In the genomic region with DNA sequence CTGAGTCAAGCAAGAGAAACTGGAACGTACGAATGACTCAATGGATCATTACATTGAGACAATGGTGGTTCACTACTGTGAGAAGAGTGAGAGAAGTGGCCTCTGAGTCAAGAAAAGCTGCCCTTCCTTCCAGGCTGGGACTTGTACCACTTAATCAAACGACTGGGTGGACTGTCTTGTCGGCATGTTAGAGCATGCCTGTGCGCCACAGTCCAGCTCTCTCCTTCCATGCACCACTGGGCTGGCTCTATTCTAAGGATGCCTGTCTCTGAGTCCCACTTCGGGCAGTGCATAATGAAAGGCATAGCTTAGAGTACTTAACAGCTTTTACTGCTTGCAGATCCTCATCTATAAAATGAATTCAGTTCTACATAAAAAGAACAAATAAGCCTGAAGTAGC, we compare ENCODE assay signal across 17 mouse cellular contexts. TPM values are rescaled to one million over a fixed set of nuclear protein-coding genes. Genes with fewer than 3 reads are reported as not detected.
DNase-seq lines count a peak whose midpoint lies in the region; ATAC-seq and TF ChIP-seq lines count a peak whose summit lies in the region.
"Had no signal": no experiment of that assay in that cellular context is flagged by ENCODE, and none has a peak within 500 bp of the region (broad histone marks: within the 10 kb centered on the region; RNA-seq: fewer than 3 reads in every experiment).

No protein-coding gene starts in this region.

- peak; percentile 28 for DNase-seq in heart, adult 11 months
- DNase-seq in heart, adult 8-10 months (ENCODE audit: low spot score) = no peak
- DNase-seq in CH12.LX (ENCODE audit: extremely low read depth) = no peak
- DNase-seq in liver, embryonic 14.5 days (ENCODE audit: low read depth in 3 of 3, low spot score in 3 of 3) = no peak
- DNase-seq in gastrocnemius, postnatal 36 days = no peak
- no peak for DNase-seq in spleen, postnatal 14 days (ENCODE audit: low spot score in 2 of 2)
- DNase-seq: cerebellum, adult 11-12 months; kidney, adult 8-10 months; layer of hippocampus, postnatal 36 days; lung, postnatal 4 days; thymus, postnatal 14 days had no signal

- H3K4me2 ChIP-seq in intestine, embryonic 16.5 days (ENCODE audit: low read depth, low read length) = peak overlapping the region; percentile 37
- no peak overlapping the region for H3K4me2 ChIP-seq in intestine, embryonic 15.5 days (replicated peaks)
- peak overlapping the region; percentile 37 for H3K4me2 ChIP-seq in CH12.LX (ENCODE audit: insufficient read depth, low read depth, poor library complexity, severe bottlenecking)
- H3K4me2 ChIP-seq in liver, embryonic 14.5 days (ENCODE audit: low read depth) = peak overlapping the region; percentile 91
- H3K4me2 ChIP-seq: forebrain, embryonic 13.5 days; midbrain, embryonic 11.5 days had no signal

- intact Hi-C loops in gastrocnemius, postnatal 36 days (cut with DNase I) = loop anchor here (5.0 kb wide), 1 partner anchor 36 kb away; the partner anchor contains the start of gene Spcs2

- WGBS in intestine, embryonic 16.5 days = 63% methylated on average over 6 of the region's 6 CpGs
- 68% methylated on average over 6 of the region's 6 CpGs for WGBS in intestine, embryonic 15.5 days
- WGBS in liver, embryonic 14.5 days (ENCODE audit: insufficient replicate concordance) = 64% methylated on average over 6 of the region's 6 CpGs

- no peak for TF ChIP-seq RAD21 in CH12.LX (IDR thresholded peaks at IDR 0.05; ENCODE audit: low read depth, low read length)

- no peaks in the 10 kb centered on the region for H3K9me3 ChIP-seq in intestine, embryonic 16.5 days (ENCODE audit: control insufficient read depth, low read length)
- H3K9me3 ChIP-seq in intestine, embryonic 15.5 days = no peaks in the 10 kb centered on the region
- no peaks in the 10 kb centered on the region for H3K9me3 ChIP-seq in CH12.LX (replicated peaks; ENCODE audit: low read length)
- no peaks in the 10 kb centered on the region for H3K9me3 ChIP-seq in liver, embryonic 14.5 days (ENCODE audit: control insufficient read depth, low read length)
- H3K9me3 ChIP-seq: forebrain, embryonic 13.5 days had no signal

- no peak for TF ChIP-seq CTCF in CH12.LX (conservative IDR thresholded peaks at IDR 0.05 in 1 of 2, IDR thresholded peaks at IDR 0.05 in 1 of 2; ENCODE audit: low read depth in 2 of 2, low read length in 2 of 2)
- no peak for TF ChIP-seq CTCF in liver, embryonic 14.5 days (IDR thresholded peaks at IDR 0.05; ENCODE audit: low read depth)

- no peak overlapping the region for H3K9ac ChIP-seq in intestine, embryonic 16.5 days (ENCODE audit: low read depth, low read length)
- no peak overlapping the region for H3K9ac ChIP-seq in intestine, embryonic 15.5 days
- peak overlapping the region; percentile 39; the same call in 1 of the 2 replicates for H3K9ac ChIP-seq in CH12.LX (ENCODE audit: insufficient read depth, low read depth)
- peak overlapping the region; percentile 73 for H3K9ac ChIP-seq in liver, embryonic 14.5 days (replicated peaks)
- H3K9ac ChIP-seq: forebrain, embryonic 13.5 days had no signal

- peaks cover 18% of the 10 kb centered on the region for H3K4me1 ChIP-seq in intestine, embryonic 16.5 days (ENCODE audit: control insufficient read depth, insufficient read depth, low read length)
- peaks cover 8% of the 10 kb centered on the region for H3K4me1 ChIP-seq in intestine, embryonic 15.5 days (replicated peaks)
- H3K4me1 ChIP-seq in CH12.LX (ENCODE audit: control insufficient read depth in 1 of 2, insufficient read depth in 2 of 2) = peaks cover 13 to 43% of the 10 kb centered on the region in 2 experiments
- peaks cover 51 to 58% of the 10 kb centered on the region in 2 experiments for H3K4me1 ChIP-seq in liver, embryonic 14.5 days (replicated peaks; ENCODE audit: control insufficient read depth in 2 of 2, insufficient read depth in 2 of 2, low read length in 1 of 2)

- H3K36me3 ChIP-seq in intestine, embryonic 16.5 days (ENCODE audit: control insufficient read depth, insufficient read depth, low read length) = no peaks in the 10 kb centered on the region
- no peaks in the 10 kb centered on the region for H3K36me3 ChIP-seq in intestine, embryonic 15.5 days
- H3K36me3 ChIP-seq in CH12.LX (replicated peaks in 1 of 2; ENCODE audit: control insufficient read depth in 1 of 2, insufficient read depth in 1 of 2, low read length in 1 of 2) = peaks cover 0 to 6% of the 10 kb centered on the region in 2 experiments
- peaks cover 12% of the 10 kb centered on the region for H3K36me3 ChIP-seq in liver, embryonic 14.5 days (replicated peaks; ENCODE audit: control insufficient read depth, insufficient read depth, low read depth)

- peak overlapping the region; percentile 28; the same call in 1 of the 2 replicates for H3K27ac ChIP-seq in intestine, embryonic 16.5 days (ENCODE audit: low read length)
- H3K27ac ChIP-seq in intestine, embryonic 15.5 days = no peak overlapping the region
- peak overlapping the region; percentile 83 for H3K27ac ChIP-seq in CH12.LX (ENCODE audit: insufficient read depth, low read depth)
- H3K27ac ChIP-seq in liver, embryonic 14.5 days = peak overlapping the region; percentile 95
- H3K27ac ChIP-seq: forebrain, embryonic 13.5 days had no signal

- no peak overlapping the region for H3K4me3 ChIP-seq in intestine, embryonic 16.5 days (ENCODE audit: low read length)
- H3K4me3 ChIP-seq in intestine, embryonic 15.5 days (replicated peaks) = no peak overlapping the region
- H3K4me3 ChIP-seq in CH12.LX (replicated peaks in 1 of 3; ENCODE audit: low read depth in 2 of 3, low read length in 2 of 3, poor library complexity in 1 of 3) = peak overlapping the region in 2 of 3 experiments; percentile 5 to 42
- H3K4me3 ChIP-seq in liver, embryonic 14.5 days (ENCODE audit: insufficient read depth in 1 of 2, low read depth in 2 of 2, low read length in 2 of 2) = peak overlapping the region; percentile 61 to 92
- H3K4me3 ChIP-seq: forebrain, embryonic 13.5 days had no signal

- in situ Hi-C loops in CH12.LX (cut with MboI; ENCODE audit: low pct_ligation_motif_present, low pct_unique_long_range_greater_than_20kb, low sequenced_read_pairs) = no loop called here

- dilution Hi-C loops in CH12.LX (cut with MboI; ENCODE audit: extremely low pct_ligation_motif_present, extremely low pct_unique_long_range_greater_than_20kb, low sequenced_read_pairs) = no loop called here

- H3K27me3 ChIP-seq in intestine, embryonic 16.5 days (replicated peaks; ENCODE audit: control insufficient read depth, insufficient read depth, low read length) = no peaks in the 10 kb centered on the region
- H3K27me3 ChIP-seq in intestine, embryonic 15.5 days (replicated peaks) = no peaks in the 10 kb centered on the region
- H3K27me3 ChIP-seq in CH12.LX (replicated peaks) = no peaks in the 10 kb centered on the region
- no peaks in the 10 kb centered on the region for H3K27me3 ChIP-seq in liver, embryonic 14.5 days (ENCODE audit: control insufficient read depth, insufficient read depth, low read length)
- H3K27me3 ChIP-seq: forebrain, embryonic 13.5 days had no signal

- no peak for ATAC-seq in intestine, embryonic 16.5 days
- ATAC-seq in intestine, embryonic 15.5 days = no peak
- ATAC-seq in liver, embryonic 14.5 days (ENCODE audit: insufficient read depth) = no peak
- ATAC-seq: forebrain, embryonic 13.5 days; hindbrain, embryonic 16.5 days had no signal

- peaks cover 15% of the 10 kb centered on the region for H3K79me2 ChIP-seq in CH12.LX (replicated peaks; ENCODE audit: control insufficient read depth, extremely low read depth, insufficient read depth, poor library complexity, severe bottlenecking)

- TF ChIP-seq POLR2A in CH12.LX (IDR thresholded peaks at IDR 0.05; ENCODE audit: low read depth, low read length) = no peak

- no peak for TF ChIP-seq EP300 in CH12.LX (IDR thresholded peaks at IDR 0.05; ENCODE audit: low read length)
- TF ChIP-seq EP300 in liver, embryonic 14.5 days (IDR thresholded peaks at IDR 0.05; ENCODE audit: low read depth) = no peak

TF ChIP-seq in CH12.LX, 34 proteins besides CTCF, POLR2A, EP300 and RAD21 (continues in another document):
- TF ChIP-seq UBTF (IDR thresholded peaks at IDR 0.05; ENCODE audit: low read depth, low read length) = no peak
- TF ChIP-seq MAX (IDR thresholded peaks at IDR 0.05; ENCODE audit: low read length) = no peak
- no peak for TF ChIP-seq ETS1 (conservative IDR thresholded peaks at IDR 0.05; ENCODE audit: low read depth, low read length)
- peak; percentile 57 for TF ChIP-seq TCF12 (IDR thresholded peaks at IDR 0.05; ENCODE audit: low read depth, low read length)

RNA-seq across cellular contexts. Expression of gene Neu3, which starts 2.1 kb away (rescaled TPM):
- total RNA-seq in heart, adult 8-10 months (2022) = 1 to 10 TPM; 3.3 to 5.4 (median 4.8) TPM
- 6.0 and 7.2 TPM in 2 replicates for polyA plus RNA-seq in intestine, embryonic 16.5 days (2015; fragmentation: Nextera tagmentation; extraction: Ambion mirVana)
- polyA plus RNA-seq in intestine, embryonic 15.5 days (2015; fragmentation: Nextera tagmentation; extraction: Ambion mirVana) = 5.2 TPM in 2 replicates
- total RNA-seq in CH12.LX (2012; rRNA removed) (8.5 and 9.1 TPM in 2 replicates), CH12.LX (2014; rRNA removed) (8.9 and 11.0 TPM in 2 replicates)
- polyA plus RNA-seq in CH12.LX (2012; ENCODE audit: insufficient read length, low read depth) = 11.2 and 11.5 TPM in 2 replicates
- polyA plus RNA-seq in liver, embryonic 14.5 days (2012; rRNA removed) = 3.5 and 4.1 TPM in 2 replicates
- polyA plus RNA-seq in liver, embryonic 14.5 days (2014; fragmentation: Nextera tagmentation; extraction: Ambion mirVana) = 2.9 and 3.2 TPM in 2 replicates
- 1 to 10 TPM; 2.4 to 3.4 TPM for total RNA-seq in gastrocnemius, postnatal 36 days (2021)

RNA-seq across cellular contexts. Expression of gene Xrra1, which starts 32.8 kb away (rescaled TPM):
- total RNA-seq in heart, adult 8-10 months (2022) = not detected
- 0.11 and 0.12 TPM in 2 replicates for polyA plus RNA-seq in intestine, embryonic 16.5 days (2015; fragmentation: Nextera tagmentation; extraction: Ambion mirVana)
- 0.10 and 0.11 TPM in 2 replicates for polyA plus RNA-seq in intestine, embryonic 15.5 days (2015; fragmentation: Nextera tagmentation; extraction: Ambion mirVana)
- 0.25 and 0.59 TPM in 2 replicates for total RNA-seq in CH12.LX (2012; rRNA removed)
- 0.17 and 0.39 TPM in 2 replicates for total RNA-seq in CH12.LX (2014; rRNA removed)
- 0.49 and 0.65 TPM in 2 replicates for polyA plus RNA-seq in CH12.LX (2012; ENCODE audit: insufficient read length, low read depth)
- not detected in 2 replicates for polyA plus RNA-seq in liver, embryonic 14.5 days (2012; rRNA removed)
- 0.08 TPM in 1 of 2 replicates, not detected in the other for polyA plus RNA-seq in liver, embryonic 14.5 days (2014; fragmentation: Nextera tagmentation; extraction: Ambion mirVana)
- total RNA-seq in gastrocnemius, postnatal 36 days (2021) = under 1 TPM in 1 of 2 experiments, not detected in 1; 0.33 TPM
- total RNA-seq: common myeloid progenitor, adult 5-6 weeks had no signal

RNA-seq across cellular contexts. Expression of gene Spcs2, which starts 37.2 kb away (rescaled TPM):
- total RNA-seq in heart, adult 8-10 months (2022) = 10 to 100 TPM; 60.3 to 67.9 (median 63.1) TPM
- polyA plus RNA-seq in intestine, embryonic 16.5 days (2015; fragmentation: Nextera tagmentation; extraction: Ambion mirVana) = 393 and 423 TPM in 2 replicates
- polyA plus RNA-seq in intestine, embryonic 15.5 days (2015; fragmentation: Nextera tagmentation; extraction: Ambion mirVana) = 387 and 427 TPM in 2 replicates
- total RNA-seq in CH12.LX (2012; rRNA removed) = 203 and 247 TPM in 2 replicates
- 268 and 272 TPM in 2 replicates for total RNA-seq in CH12.LX (2014; rRNA removed)
- polyA plus RNA-seq in CH12.LX (2012; ENCODE audit: insufficient read length, low read depth) = 232 and 242 TPM in 2 replicates
- polyA plus RNA-seq in liver, embryonic 14.5 days (2012; rRNA removed) = 36.7 and 44.5 TPM in 2 replicates
- 162 and 171 TPM in 2 replicates for polyA plus RNA-seq in liver, embryonic 14.5 days (2014; fragmentation: Nextera tagmentation; extraction: Ambion mirVana)
- 10 to 100 TPM; 67.1 to 75.1 TPM for total RNA-seq in gastrocnemius, postnatal 36 days (2021)

Comparison
In these comparisons a context has a peak if more than half of its experiments do, and no peak if none do; other contexts are left out.
1. H3K4me3 ChIP-seq: peak in CH12.LX (2 of 3) and liver, embryonic 14.5 days (2 of 2); none in intestine, embryonic 16.5 days (single experiment) and intestine, embryonic 15.5 days (single experiment).
2. H3K9ac ChIP-seq: peak in CH12.LX (single experiment) and liver, embryonic 14.5 days (single experiment); none in intestine, embryonic 16.5 days (single experiment) and intestine, embryonic 15.5 days (single experiment).